Mouse (Mus musculus) stomach, postnatal 0 days (tissue): ENCODE measurements around the gene Olfr1504.

Experiments
- CTCF ChIP-seq: IDR thresholded peaks from 2 replicates; pipeline ENCODE4 v1.5.1; 2016; ENCODE audit warnings: antibody characterized with exemption, low read depth, mild to moderate bottlenecking, moderate library complexity
- EP300 ChIP-seq: optimal IDR thresholded peaks from 2 replicates; pipeline ENCODE3; 2016; ENCODE audit warnings: antibody characterized with exemption

GRCm38 (mm10) chr19:13861495-13861894 lies 36.2 kb downstream of the Olfr1504 start, which contains the start of gene Olfr1502:
- no peak for TF ChIP-seq CTCF
- no peak for TF ChIP-seq EP300
